Mouse (Mus musculus) small intestine, adult 2 months (tissue): ENCODE data around the gene Thbd. TPM values are rescaled to one million over a fixed set of nuclear protein-coding genes. Genes with fewer than 3 reads are reported as not detected.

Experiments used
- H3K27ac ChIP-seq: fragments of 200-500 bp; 2 replicates; pipeline ENCODE4 v1.5.1; 2012; ENCODE audit warnings: low read depth, low read length, control low read depth, inconsistent platforms; ENCODE audit not compliant: insufficient read depth
- H3K27me3 ChIP-seq: fragments of 200-500 bp; 2 replicates; pipeline ENCODE4 v1.6.1; 2012; ENCODE audit warnings: mild to moderate bottlenecking, moderate library complexity, low read length, inconsistent platforms; ENCODE audit not compliant: control insufficient read depth, insufficient read depth
- H3K36me3 ChIP-seq: fragments of 200-500 bp; 2 replicates; pipeline ENCODE4 v1.6.1; 2012; ENCODE audit warnings: mild to moderate bottlenecking, low read length, control low read depth, inconsistent platforms; ENCODE audit not compliant: control insufficient read depth, insufficient read depth
- H3K4me1 ChIP-seq: fragments of 200-500 bp; 2 replicates; pipeline ENCODE4 v1.6.1; 2012; ENCODE audit warnings: low read length, inconsistent platforms, mixed read lengths; ENCODE audit not compliant: control insufficient read depth, insufficient read depth, insufficient read length
- H3K4me3 ChIP-seq: fragments of 200-500 bp; 2 replicates; pipeline ENCODE4 v1.5.1; 2012; ENCODE audit warnings: low read depth, mild to moderate bottlenecking, control low read depth, inconsistent platforms, low read length, moderate library complexity
- CTCF ChIP-seq: fragments of 200-500 bp; IDR thresholded peaks from 2 replicates; pipeline ENCODE4 v1.5.1; 2012; ENCODE audit warnings: low read depth, mild to moderate bottlenecking, control low read depth, inconsistent platforms, low read length, moderate library complexity, mixed read lengths; ENCODE audit not compliant: insufficient replicate concordance, insufficient read length; ENCODE audit errors: extremely low read depth
- POLR2A ChIP-seq: fragments of 200-500 bp; IDR thresholded peaks from 2 replicates; pipeline ENCODE4 v1.6.1; 2012; ENCODE audit warnings: low read depth, mild to moderate bottlenecking, control low read depth, inconsistent platforms, low read length, moderate library complexity
- WGBS: fragments of 180-500 bp; shearing (Covaris S2); methylation state at CpG from one replicate; pipeline ENCODE4 v1.1.7; 2018; 5-methylcytosine and 5-hydroxymethylcytosine counted together
- polyA plus RNA-seq: library from polyadenylated mRNA; depleted of rRNA; stranded (reverse); fragments of >200 nt; gene quantifications from 2 replicates; pipeline ENCODE4 v1.2.3, GENCODE M21; 2012

Gene Thbd
- polyA plus RNA-seq, 1 experiment = 15.2 TPM

DNA sequence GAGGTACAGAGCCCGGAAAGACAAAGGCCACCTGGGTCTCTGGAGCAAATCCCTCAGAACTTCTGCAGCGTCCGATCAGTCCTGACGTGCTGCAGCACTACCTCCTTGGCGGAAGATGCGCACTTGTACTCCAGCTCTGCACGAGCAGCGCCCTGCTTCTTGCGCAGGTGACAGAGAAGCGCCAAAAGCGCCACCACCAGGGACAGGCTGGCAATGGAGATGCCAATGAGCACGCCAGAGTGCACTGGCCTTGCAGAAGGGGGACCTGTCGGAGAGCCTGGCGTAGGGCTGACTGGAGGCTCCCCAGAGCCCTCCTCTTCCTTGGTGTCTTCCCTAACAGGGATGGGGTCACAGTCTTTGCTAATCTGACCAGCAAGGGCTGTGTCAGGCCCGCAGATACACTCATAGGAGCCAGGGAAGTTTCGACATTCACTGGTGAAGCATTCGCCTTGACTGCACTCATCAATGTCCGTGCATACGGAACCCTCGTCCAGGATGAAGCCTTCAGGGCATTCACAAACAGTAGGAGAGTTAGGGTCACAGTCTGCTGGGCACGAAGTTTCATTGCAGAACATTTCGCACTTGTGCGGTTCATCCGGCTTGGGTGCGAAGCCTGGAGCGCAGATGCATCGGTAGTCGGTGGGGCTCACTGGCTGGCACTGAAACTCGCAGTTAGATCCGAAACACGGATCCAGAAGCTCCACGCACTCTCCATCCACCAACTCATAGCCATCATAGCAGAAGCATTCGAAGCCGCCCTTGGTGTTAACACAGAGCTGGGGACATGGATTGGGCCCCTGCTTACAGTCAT, 1.6 kb downstream of the Thbd start:
- 31% methylated on average over 34 of the region's 34 CpGs for WGBS
- TF ChIP-seq POLR2A (no peak), CTCF (no peak)
- H3K27me3 ChIP-seq = no peaks in the 10 kb centered on the region
- H3K27ac ChIP-seq = 0 out of 2 replicates have a peak overlapping the region, but pooled peaks have one; percentile 54
- peaks cover 3% of the 10 kb centered on the region; the same call in 1 of the 2 replicates for H3K4me1 ChIP-seq
- no peaks in the 10 kb centered on the region for H3K36me3 ChIP-seq
- peak overlapping the region; percentile 63 for H3K4me3 ChIP-seq

DNA sequence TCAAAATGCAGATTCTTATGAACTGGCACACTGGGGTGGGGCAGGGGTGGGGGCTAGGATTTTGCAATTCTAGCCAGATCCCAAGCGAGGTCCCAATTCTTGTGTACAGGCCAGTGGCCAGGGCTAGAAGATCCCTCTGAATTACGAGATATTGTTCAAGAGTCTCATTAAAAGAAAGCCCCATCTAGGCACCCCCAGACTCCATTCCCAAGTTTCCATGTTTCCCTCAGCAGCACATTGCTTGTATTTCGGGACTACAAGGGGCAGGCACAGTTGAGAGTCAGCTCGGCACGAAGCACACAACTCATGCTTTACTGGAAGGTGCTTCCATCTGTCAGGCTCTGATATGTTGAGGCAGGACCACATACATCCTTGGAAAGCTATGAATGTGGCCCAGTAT, 3.1 kb downstream of the Thbd start:
- H3K27ac ChIP-seq = no peak overlapping the region
- peak overlapping the region; percentile 47 for H3K4me3 ChIP-seq
- no peaks in the 10 kb centered on the region for H3K27me3 ChIP-seq
- peaks cover 3% of the 10 kb centered on the region; the same call in 1 of the 2 replicates for H3K4me1 ChIP-seq
- H3K36me3 ChIP-seq = no peaks in the 10 kb centered on the region
- WGBS = 70% methylated on average over 5 of the region's 5 CpGs
- no peak for TF ChIP-seq POLR2A

DNA sequence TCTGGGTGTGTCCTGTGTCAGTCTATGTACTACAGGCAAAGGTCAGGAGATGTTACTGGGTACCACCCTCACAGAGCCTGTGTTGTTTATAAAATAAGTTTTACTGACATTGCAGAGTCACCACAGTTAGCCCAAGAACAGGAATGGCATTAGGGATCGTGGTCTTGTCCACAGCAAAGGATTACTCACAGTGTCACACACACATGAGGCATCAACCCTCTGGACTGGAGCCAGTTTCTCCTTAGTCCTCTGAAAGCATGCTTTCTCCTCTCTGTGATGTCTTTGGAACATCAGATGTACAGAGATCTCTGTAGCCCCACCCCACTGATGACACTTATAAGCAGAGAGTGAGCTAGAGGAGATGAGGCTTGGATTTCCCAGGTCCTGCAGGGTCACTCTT, 5.8 kb downstream of the Thbd start:
- WGBS = 56% methylated on average over 1 of the region's 1 CpGs
- peaks cover 3% of the 10 kb centered on the region; the same call in 1 of the 2 replicates for H3K4me1 ChIP-seq
- H3K27me3 ChIP-seq = no peaks in the 10 kb centered on the region
- no peak overlapping the region for H3K4me3 ChIP-seq
- no peaks in the 10 kb centered on the region for H3K36me3 ChIP-seq
- H3K27ac ChIP-seq = no peak overlapping the region
- TF ChIP-seq CTCF (no peak), POLR2A (no peak)

DNA sequence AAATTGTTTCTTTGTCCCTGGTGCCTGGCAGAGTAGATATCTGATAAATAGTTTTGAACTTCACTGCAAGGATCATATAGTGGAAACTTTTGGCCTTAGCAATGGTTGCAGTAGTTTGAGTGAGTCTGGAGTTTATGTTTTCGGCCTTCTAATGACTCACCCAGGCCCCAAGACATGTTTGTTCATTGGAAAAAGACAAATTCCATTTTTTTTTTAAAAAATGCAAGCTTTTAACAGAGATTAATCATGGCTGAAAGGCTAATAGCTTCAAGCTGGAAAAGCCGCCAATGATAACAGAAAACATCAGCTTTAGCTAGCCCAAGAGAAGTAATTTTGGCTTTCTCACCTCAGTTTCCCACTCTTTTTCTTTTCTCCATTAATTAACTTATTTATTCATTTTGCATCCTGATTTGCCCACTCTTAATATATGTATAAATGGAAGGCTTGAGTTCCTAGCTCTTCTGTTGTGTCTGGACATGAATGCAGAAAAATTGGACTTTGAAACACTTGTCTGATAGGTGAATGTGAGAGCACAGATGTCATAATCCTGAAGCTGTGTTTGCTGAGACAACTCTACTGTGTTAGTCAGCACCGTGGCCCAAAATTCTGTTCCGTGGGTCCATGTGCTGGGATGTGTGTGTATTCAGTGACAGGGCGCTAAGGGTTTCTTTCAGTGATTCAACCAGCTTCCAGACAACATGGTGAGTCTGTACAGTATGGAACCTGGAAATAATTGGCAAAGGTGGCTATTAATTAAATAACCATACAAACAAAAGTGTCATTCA, 8.9 kb downstream of the Thbd start:
- WGBS = 77% methylated on average over 5 of the region's 5 CpGs
- Histone ChIP-seq H3K27ac (no peak overlapping the region), H3K36me3 (no peaks in the 10 kb centered on the region), H3K4me3 (no peak overlapping the region), H3K4me1 (peaks cover 10% of the 10 kb centered on the region), H3K27me3 (no peaks in the 10 kb centered on the region; the same call in 1 of the 2 replicates)
- TF ChIP-seq POLR2A (no peak), CTCF (no peak)

DNA sequence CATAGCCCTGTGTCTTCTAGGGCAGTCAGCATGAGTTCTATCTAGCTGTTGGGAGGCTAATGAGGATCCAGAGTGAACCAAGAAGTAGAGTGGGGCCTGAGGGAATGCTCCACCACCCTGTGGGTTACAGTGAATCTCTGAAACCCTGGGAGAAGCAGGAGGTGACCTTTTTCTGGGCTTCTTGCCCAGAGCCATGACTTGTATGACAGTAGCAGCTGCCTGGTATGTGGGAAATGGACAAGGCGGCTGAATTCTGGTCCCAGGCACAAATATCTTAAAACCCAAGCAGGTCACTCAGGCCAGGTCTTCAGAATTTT, 10.2 kb downstream of the Thbd start:
- Histone ChIP-seq H3K4me3 (no peak overlapping the region), H3K27ac (no peak overlapping the region), H3K4me1 (peaks cover 10% of the 10 kb centered on the region), H3K36me3 (no peaks in the 10 kb centered on the region), H3K27me3 (no peaks in the 10 kb centered on the region; the same call in 1 of the 2 replicates)
- WGBS = 68% methylated on average over 1 of the region's 1 CpGs
- TF ChIP-seq POLR2A (no peak), CTCF (no peak)

DNA sequence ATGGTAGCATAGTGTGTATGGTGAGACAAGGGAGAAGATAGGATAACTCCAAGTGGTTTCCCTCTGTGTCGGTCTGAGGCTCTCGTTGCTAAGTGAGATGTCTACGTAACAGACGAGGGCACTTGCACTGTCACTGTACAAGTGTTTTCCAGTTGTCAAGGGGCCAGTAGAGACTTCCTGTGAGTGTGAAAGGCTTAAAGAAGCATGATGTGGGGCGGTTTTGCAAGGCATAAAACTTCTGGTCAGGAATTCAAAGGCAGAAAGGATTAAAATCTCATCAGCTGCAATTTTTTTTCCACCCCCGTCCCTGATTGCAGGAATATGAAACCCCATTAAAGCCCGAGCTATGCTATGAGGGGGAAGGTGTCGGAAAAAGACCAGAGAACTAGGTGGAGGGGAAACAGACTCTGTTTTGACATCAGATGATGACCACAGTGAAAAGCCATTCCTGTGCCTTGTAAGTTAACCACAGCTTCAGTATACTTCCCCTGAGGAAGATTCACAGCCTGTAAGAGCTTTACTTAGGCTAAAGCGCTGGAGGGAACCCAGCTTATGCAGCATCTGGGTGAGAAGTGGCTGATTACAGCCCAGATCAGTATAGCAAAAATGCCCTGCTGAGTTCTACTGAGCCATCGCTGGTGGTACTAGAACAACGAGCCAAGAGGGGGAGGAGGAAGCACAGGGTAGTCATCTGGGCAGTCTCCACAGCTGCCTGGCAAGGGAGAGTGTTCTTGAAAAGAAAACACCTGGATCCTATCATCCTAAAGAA, 10.8 kb downstream of the Thbd start:
- TF ChIP-seq CTCF (no peak), POLR2A (no peak)
- no peak overlapping the region for H3K27ac ChIP-seq
- WGBS = 56% methylated on average over 11 of the region's 11 CpGs
- H3K4me3 ChIP-seq = no peak overlapping the region
- peaks cover 8% of the 10 kb centered on the region for H3K4me1 ChIP-seq
- H3K36me3 ChIP-seq = no peaks in the 10 kb centered on the region
- H3K27me3 ChIP-seq = no peaks in the 10 kb centered on the region; the same call in 1 of the 2 replicates
